Mouse (Mus musculus) splenic B cell, adult 2 months (primary cell): Measurements from ENCODE around the gene Tmem126b.

Experiments used
- DNase-seq: peaks from one replicate; pipeline ENCODE4 v3.0.0-alpha.2; 2011; ENCODE audit warnings: low read depth, low spot score
- H3K27me3 ChIP-seq: 2 replicates; pipeline ENCODE4 v1.6.1; 2012; ENCODE audit warnings: mild to moderate bottlenecking, low read length, moderate library complexity, mixed read lengths; ENCODE audit not compliant: control insufficient read depth, poor library complexity, insufficient read depth, severe bottlenecking
- H3K36me3 ChIP-seq: 2 replicates; pipeline ENCODE4 v1.6.1; 2012; ENCODE audit warnings: mild to moderate bottlenecking, low read length, moderate library complexity, mixed read lengths; ENCODE audit not compliant: control insufficient read depth, poor library complexity, insufficient read depth, severe bottlenecking

Gene Tmem126b

GRCm38 (mm10) chr7:90475793-90476312 lies at the start of gene Tmem126b:
Gene Tmem126b, minus strand, starts transcription at chr7:90476001.
- DNase-seq, result peak; percentile 99
- peaks cover 3% of the 10 kb centered on the region; the same call in 1 of the 2 replicates for H3K36me3 ChIP-seq
- no peaks in the 10 kb centered on the region for H3K27me3 ChIP-seq

GRCm38 (mm10) chr7:90512293-90512692 lies 36.5 kb upstream of the Tmem126b start:
- DNase-seq, result no peak
- no peaks in the 10 kb centered on the region for H3K36me3 ChIP-seq
- H3K27me3 ChIP-seq, result no peaks in the 10 kb centered on the region

GRCm38 (mm10) chr7:90508124-90508523 lies 32.3 kb upstream of the Tmem126b start:
- peak; percentile 22 for DNase-seq
- H3K27me3 ChIP-seq, result no peaks in the 10 kb centered on the region
- H3K36me3 ChIP-seq, result no peaks in the 10 kb centered on the region

- no peaks in the 10 kb centered on the region for H3K36me3 ChIP-seq
These were observed 6.8 kb upstream of the Tmem126b start for GRCm38 (mm10) chr7:90482607-90483006.

GRCm38 (mm10) chr7:90476313-90477245 lies 778 bp upstream of the Tmem126b start, which contains the start of gene Dlg2:
Gene Dlg2, plus strand, starts transcription at chr7:90476672.
- peak; percentile 24 for DNase-seq
- peaks cover 3% of the 10 kb centered on the region; the same call in 1 of the 2 replicates for H3K36me3 ChIP-seq
- no peaks in the 10 kb centered on the region for H3K27me3 ChIP-seq

More at GRCm38 (mm10) chr7:90482607-90483006, 6.8 kb upstream of the Tmem126b start:
- DNase-seq, result no peak
- H3K27me3 ChIP-seq, result no peaks in the 10 kb centered on the region

- Histone ChIP-seq H3K27me3 (no peaks in the 10 kb centered on the region), H3K36me3 (peaks cover 5% of the 10 kb centered on the region; the same call in 1 of the 2 replicates)
- DNase-seq, result no peak
These were observed 2.3 kb downstream of the Tmem126b start for GRCm38 (mm10) chr7:90473511-90473910.

- Histone ChIP-seq H3K36me3 (no peaks in the 10 kb centered on the region), H3K27me3 (no peaks in the 10 kb centered on the region)
- no peak for DNase-seq
These were observed 14.4 kb downstream of the Tmem126b start for GRCm38 (mm10) chr7:90461441-90461840.

- DNase-seq, result peak; percentile 57
- no peaks in the 10 kb centered on the region for H3K36me3 ChIP-seq
- no peaks in the 10 kb centered on the region for H3K27me3 ChIP-seq
These were observed 14.9 kb downstream of the Tmem126b start for GRCm38 (mm10) chr7:90460930-90461329.

- DNase-seq, result no peak
- H3K36me3 ChIP-seq, result no peaks in the 10 kb centered on the region
- H3K27me3 ChIP-seq, result no peaks in the 10 kb centered on the region
These were observed 15.5 kb downstream of the Tmem126b start for GRCm38 (mm10) chr7:90460330-90460729.

- Histone ChIP-seq H3K36me3 (0 out of 2 replicates have a peak, but pooled peaks cover 1% of the 10 kb centered on the region), H3K27me3 (no peaks in the 10 kb centered on the region)
- DNase-seq, result peak; percentile 15
These were observed 18.3 kb downstream of the Tmem126b start for GRCm38 (mm10) chr7:90457517-90457916.

- Histone ChIP-seq H3K27me3 (no peaks in the 10 kb centered on the region), H3K36me3 (0 out of 2 replicates have a peak, but pooled peaks cover 1% of the 10 kb centered on the region)
- peak; percentile 85 for DNase-seq
These were observed 18.8 kb downstream of the Tmem126b start, which contains the start of gene Tmem126a for GRCm38 (mm10) chr7:90456845-90457468. Gene Tmem126a, minus strand, starts transcription at chr7:90457229.

- H3K27me3 ChIP-seq, result no peaks in the 10 kb centered on the region
- H3K36me3 ChIP-seq, result peaks cover 1% of the 10 kb centered on the region; the same call in 1 of the 2 replicates
- DNase-seq, result no peak
These were observed 19.5 kb downstream of the Tmem126b start for GRCm38 (mm10) chr7:90456149-90456844.

GRCm38 (mm10) chr7:90444206-90444605 lies 31.6 kb downstream of the Tmem126b start:
- DNase-seq, result peak; percentile 11
- Histone ChIP-seq H3K36me3 (peaks cover 1% of the 10 kb centered on the region; the same call in 1 of the 2 replicates), H3K27me3 (no peaks in the 10 kb centered on the region)
